Mouse (Mus musculus): ENCODE data around the gene Gpr18.

Gpr18 gene

DNA sequence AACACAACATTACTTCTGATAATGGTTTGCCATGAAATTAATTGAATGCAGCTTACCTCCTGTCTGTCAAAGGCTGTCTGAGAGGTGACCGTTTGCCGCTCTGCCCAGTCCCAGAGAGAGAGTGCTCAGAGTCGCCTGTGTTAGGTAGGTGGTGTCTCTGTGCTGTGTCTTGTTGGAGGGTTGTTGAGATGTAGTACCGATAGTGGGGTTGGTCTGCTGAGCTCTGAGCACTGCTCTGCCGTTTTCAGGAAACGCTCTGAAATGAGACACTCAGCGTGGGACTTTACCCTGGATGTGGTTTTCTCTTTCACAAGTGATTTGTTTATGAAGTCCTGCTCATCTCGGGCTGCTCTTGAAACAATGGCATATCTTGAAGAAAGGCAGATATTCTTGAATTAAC, at the start of gene Gpr18:
Gpr18 (minus strand) TSS at position 161 of the 400 bp plus-strand sequence.
- no peak for DNase-seq (ENCODE audit: low spot score in 2 of 2)

DNA sequence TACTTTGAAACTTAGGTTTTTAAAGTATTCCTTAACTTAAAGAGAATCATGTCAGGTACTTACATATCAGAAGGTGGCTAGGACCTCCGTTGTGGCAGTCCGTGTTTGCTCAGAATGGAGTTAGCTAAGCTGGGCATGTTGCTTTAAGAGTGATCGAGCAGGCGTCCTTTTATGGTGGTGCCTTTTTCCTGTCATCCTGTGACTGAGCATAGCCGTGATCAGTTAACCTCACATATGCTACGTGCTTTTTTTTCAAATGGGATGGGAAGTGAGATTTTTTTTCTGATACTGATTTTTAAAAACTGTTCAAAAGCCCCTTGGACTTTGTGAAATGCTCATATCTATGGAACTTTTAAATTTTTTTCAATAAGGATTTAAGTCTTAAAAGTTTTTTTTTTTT, 49.4 kb upstream of the Gpr18 start, which contains the start of gene Gpr183:
Gpr183 (minus strand) TSS at position 206 of the 400 bp plus-strand sequence.
- DNase-seq (ENCODE audit: low spot score in 2 of 2) = no peak

DNA sequence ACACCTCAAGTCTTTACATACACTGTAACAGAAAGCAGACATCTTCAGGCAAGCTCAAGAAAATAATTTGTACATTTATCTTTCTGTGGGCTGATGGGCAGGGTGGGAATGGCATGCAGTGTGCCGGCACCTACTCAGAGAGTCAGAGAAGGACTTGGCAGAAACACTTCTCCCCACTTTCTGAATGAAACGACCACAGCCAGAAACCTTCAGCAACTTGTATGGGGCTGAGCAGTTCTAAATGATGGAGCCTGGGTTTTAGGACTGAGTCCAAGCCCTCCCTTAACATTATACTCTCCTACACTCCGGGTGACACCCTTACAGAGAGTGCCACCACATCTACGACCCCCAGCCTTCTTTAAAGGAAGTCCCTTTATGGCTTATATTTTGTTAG, 48.4 kb upstream of the Gpr18 start:
- DNase-seq (ENCODE audit: low spot score in 2 of 2) = no peak

DNA sequence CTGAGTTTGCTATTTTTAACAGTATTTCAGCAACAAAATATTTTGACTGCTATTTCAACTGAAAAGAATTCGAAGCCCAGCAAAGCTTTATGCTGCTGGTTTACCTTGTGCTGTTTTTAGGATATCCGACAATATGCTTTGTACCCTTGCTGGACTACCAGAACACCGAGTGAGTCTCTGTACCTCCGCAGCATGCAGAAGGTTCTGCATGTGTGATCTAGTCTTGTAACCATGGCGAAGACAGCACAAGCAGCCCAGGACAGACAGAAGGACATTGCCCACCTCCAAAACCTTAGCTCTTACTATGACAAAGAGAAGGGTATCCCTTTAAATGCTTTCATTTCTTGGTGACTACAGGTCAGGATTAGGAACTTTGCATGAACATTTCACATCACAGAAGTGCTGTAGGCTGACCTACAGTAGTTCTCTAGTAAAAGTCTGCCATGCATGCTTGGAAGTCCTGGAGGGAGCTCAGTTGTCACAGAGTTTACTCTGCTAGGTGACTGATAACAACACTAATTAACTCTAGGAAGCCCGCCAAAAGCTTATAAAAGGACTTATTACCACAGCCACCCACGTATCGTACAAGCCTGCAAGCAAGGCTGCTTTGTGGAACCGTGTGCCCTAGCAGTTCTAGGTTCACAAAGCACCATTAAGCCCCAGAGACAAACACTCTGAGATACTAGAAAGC, 47.8 kb upstream of the Gpr18 start:
- no peak for DNase-seq (ENCODE audit: low spot score in 2 of 2)

DNA sequence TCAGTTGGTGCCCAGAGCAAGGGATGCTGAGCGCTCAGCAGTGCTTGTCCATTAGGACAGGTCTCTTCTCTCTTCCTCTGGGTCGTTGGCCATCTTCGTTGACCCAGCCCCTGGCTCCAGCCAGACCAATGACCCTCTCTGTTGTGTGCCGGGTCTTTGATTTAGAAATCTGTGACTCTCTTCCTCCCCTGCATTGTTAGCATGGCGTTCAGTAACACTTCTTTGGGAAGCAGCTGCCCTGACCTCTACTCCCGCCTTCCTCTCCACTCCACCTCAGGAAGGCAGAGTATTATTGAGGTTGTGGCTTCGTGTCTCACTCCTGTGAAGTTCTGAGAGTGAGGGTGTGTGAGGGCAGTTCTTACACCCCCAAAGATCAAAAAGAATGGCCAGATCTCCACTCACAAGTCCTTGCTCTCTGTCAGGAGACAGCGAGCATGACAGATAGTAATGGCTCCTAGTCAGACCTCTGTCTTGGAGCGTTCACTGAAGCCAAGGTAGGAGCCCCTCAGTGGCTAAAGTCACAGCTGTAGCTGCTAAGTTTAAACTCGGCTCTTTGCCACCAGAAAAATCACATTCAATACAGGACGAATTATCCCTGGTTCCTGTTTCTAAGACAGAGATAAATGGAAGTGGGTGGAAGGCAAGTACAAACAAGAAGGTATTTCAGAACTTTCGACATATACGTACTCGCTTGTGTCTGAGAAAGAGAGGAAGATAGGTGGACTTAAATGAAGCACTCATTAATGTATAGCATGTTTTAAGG, 46.7 kb upstream of the Gpr18 start:
- DNase-seq (ENCODE audit: low spot score in 2 of 2) = no peak

DNA sequence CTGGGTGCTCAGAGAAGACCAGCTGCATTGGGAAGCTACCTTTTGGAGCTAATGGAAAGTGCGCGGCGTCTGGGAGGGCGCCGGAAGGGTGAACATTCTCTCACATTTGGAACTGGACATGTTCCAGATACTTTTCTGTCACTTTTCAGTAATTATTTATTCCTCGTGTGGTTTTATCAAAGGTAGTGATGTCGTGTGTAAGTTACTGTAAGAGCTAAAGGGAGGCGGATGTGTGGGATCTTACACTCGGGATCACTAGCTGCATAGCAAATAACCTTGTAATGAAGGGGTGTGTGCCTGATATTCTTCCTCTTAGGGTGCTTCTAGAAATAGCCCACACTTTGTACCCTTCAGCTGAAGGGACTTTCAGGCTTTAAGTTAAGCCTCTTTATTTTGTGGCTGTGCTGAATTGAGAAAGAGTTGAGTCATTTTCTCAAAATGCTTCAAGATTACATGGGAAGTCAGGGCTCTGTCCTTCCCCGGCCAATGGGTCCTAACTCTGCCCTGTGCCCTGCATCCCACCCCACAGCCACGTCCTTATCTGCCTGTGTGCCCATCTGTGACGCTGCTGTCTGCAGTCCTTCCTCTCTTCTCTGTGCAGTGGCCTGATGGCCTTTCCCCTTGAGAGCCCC, 46.0 kb upstream of the Gpr18 start:
- DNase-seq (ENCODE audit: low spot score in 2 of 2) = no peak

DNA sequence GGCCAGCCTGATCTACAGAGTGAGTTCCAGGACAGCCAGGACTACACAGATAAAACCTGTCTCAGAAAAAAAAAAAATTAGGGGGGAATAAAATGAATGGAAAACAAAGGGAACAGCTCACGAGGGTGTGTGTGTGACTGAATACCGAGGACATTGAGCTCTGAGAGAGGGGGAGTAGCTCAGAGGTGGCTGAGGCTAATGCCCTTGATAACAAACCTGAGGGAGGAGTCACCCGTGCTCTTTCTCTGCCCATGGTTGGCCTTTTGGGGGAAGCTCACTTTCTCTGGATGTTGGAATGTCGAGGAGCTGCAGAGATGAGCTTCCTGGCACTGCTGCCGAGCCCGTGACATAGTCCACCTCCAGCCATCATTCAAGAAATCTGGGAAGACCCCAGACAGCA, 45.4 kb upstream of the Gpr18 start:
- no peak for DNase-seq (ENCODE audit: low spot score in 2 of 2)

DNA sequence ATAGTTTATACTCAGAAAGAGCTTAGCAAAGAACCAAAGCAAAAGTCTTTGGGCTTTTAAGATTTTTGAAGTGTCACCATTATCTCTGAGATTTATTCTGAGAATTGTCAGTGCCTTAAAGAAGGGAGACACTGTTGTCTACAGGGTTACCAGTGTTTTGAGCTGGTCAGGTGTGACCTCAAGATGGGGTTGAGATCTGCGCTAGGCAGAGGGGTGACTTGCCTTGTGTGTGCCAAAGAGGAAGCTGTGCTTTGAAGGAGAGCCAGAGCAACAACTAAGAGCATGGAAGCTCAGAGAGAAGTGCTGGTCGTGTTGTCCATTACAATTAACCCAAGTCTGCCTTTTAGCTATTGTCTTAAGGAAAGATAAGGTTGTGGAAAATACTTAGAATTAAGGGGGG, 45.0 kb upstream of the Gpr18 start:
- DNase-seq (ENCODE audit: low spot score in 2 of 2) = no peak

DNA sequence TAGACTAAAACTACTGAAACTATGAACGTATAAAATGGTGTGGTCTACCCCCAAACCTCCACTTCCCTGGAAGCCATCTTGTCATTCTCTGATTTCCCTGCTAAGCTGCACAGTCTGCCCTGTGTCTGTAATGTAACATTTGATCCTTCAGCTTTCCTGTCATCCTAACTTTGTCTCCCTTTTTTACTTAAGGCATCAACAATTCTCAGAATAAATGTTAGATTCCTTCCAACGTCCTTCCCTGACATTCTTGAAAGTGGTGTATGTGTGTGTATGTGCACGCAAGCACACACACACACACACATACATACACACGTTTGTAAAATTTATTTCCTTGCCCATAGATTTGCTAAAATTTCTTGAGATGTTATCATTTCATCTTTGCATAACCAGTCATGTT, 44.5 kb upstream of the Gpr18 start:
- no peak for DNase-seq (ENCODE audit: low spot score in 2 of 2)

DNA sequence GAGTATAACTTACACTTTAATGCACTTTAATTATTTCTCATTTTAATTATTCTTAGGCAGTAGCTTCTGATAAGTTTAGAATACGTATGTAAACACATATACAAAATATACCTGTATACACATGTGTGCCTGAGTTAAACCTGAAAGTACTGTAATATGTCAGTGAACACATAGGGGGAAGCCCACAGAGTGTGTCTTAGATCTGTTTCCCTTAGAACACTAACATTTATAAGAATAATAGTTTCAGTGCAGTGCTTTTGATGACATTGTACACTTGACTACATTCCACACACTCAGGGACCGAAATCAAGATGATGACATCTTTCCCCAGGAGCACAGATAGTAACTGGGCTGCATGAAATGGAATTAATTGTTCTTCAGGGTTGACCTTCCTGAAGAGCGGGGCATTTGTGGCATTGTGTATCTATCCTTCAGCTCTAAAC, 44.0 kb upstream of the Gpr18 start:
- DNase-seq (ENCODE audit: low spot score in 2 of 2) = no peak

DNA sequence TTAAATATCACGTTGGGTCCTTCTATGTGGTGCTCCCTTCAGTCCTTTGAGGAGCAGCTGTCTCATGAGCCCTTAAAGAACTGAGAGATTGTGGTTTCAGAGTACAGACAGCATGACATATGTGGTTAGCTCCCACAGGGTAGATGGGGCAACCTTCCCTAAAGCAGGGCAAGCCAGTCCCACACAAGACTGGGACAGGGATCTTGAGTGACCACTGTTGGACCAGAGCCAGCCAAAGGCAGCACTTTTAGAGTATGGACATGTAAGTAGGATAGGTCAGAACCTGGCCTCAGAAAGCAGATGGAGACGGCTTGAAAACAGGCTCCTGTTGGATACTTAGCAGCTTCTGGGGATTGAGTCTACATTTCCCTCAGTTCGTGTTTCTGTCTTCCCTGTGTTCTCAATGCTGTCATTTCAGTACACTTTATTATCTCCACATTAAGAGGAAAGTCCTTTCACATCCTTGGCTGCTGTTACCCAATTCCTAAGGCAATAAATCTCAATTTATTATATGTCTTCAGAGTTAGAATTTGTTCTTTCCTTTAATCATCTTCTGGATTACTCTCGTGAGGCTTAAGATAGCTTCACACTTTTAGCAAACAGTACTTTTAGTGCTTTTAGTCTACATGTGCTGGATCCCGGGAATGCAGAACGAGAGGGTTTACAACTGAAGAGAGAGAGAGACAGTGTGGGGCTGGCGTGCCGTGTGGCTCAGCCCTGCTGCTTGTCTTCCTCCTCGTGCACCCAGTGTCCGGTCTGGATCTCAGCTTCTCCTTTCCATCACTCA, 43.4 kb upstream of the Gpr18 start:
- no peak for DNase-seq (ENCODE audit: low spot score in 2 of 2)

DNA sequence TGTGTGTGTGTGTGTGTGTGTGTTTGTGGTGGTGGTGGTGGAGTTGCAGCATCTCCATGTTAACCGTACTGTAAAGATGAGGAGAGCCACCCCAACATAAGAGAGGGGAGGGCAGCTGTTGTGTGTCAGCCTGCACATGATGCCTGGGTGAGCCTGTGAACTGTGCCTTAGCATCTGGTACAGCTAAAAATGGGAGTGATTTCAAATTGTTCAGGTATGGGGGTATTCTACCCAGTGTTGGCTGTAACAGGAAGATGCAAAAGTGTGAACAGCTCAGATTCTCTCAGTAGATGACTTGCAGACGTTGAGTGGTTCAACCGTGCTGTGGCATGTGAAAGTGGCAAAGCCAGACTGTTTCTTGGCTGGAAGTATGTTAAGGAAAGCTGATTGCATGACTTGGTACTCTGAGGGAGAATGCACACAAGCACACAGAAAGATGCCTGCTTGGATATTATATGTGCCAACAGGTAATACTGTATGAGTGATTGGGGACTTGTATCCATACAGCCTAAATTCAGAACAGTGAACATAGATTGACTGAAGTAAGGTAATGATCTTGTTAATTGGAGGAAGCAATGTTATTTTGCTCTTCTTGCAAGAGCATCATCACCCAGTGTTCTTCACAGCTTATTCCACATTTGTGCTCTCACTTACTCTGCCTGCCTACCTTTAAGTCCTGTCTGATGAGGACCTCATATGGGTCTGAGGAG, 42.6 kb upstream of the Gpr18 start:
- DNase-seq (ENCODE audit: low spot score in 2 of 2) = no peak

DNA sequence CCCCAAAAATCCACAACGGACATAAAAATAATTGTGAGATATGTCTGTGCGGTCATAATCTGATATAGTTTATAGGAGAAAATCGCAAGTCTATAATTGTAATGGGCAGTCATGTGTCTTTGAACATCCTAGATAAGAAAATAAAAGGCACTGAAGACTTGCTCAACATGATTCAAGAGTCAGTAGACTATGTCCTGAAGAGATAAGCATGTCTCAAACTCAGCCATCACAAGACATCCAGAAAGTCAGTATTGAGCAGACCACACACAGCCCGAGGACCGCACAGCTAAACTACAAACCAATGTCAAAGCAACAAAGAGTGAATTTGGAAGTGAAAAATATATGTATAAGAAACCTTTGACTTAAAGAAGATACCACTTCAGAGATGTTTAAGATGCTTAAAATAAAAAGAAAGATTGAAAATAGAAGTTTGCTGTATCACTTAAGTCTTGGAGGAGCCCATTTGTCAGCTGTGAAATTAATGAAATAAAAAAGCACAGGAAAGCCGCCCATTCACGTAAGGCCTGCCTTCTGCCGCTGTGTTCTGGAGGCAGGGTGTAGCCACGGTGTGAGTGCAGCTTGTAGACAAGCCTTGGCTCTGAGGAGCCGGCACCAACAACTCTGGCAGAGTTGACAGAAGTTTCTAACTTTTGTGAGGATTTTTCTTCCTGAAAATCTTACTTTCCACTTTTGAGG, 41.7 kb upstream of the Gpr18 start:
- DNase-seq (ENCODE audit: low spot score in 2 of 2) = no peak

DNA sequence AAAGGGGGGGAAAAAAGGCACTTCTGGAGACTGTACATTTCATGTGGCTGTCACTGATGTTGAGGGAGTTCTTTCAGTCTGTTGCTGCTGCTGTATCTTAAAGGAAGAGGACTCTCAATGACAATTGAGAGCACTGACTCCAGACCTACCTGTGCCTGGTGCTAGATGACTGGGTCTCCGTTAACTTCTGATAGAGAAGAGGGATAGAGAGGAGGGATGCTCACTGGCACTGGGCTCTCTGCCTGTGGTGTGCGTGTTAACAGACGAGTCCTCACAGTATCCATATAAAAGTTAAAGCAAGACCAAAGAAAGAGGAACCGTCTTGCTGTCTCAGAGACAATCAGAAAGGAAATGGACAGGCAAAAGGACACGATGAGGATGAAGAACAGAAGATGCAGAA, 40.7 kb upstream of the Gpr18 start:
- no peak for DNase-seq (ENCODE audit: low spot score in 2 of 2)

DNA sequence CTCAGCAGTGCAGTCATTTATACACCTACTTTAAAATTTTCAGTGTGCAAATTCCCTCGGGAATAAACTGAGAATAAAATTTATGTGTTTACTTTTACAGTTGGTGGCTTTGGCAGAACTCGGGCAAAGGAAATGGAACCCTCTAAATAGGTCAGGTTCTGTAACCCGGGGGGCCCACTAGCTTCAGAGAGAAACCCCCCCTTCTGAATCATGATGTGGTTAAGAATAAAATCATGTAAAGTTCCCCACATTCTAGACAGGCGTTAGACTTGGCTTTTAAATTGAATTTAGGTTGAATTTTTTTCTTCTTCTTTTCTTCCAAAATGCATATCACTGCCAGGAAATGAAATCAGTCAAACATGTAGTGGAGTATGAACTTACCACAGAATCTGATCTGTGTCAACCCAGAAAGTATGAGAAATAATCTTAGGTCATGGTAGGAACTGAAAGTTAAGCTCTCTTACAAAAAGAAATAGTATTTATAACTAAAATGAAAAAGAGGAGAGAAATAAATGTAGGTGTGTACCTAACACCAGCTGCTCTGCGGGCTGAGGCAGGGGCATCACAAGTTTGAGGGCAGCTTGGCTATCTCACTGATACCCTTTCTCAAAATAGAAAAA, 39.7 kb upstream of the Gpr18 start:
- DNase-seq (ENCODE audit: low spot score in 2 of 2) = no peak

DNA sequence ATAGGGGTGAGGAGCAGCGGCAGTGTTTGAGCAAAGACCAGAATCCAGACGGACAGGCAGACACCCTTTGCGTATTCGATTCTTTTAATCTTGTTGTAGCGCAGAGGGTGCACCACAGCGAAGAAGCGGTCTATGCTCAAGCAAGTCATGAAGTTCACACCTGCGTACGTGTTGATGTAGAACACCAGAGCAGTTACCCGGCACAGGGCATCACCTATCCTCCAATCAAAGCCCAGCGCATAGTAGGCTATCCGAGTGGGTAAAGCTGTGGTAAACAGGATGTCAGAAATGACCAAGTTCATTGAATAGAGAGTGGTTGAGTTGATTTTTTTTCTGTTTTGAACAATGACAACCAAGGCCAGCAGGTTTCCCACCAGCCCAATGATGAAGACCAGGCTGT, 39.0 kb upstream of the Gpr18 start:
- no peak for DNase-seq (ENCODE audit: low spot score in 2 of 2)

DNA sequence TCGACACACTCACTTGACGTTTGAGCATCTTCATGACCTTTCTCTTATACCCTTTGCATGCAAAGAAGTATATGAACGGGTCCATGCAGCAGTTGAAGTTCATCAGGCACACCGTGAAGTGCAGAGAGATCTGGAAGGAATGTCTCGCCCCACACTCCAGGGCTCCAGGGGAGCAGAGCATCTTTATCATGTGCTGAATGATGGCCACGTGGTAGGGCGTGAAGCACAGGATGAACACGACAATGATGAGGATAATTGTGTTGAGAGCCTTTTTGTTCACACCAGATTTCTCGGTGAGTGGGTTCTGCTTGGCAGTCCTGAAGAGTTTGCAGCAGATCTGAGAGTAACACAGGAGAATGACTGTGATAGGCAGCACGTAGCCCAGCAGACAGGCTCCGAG, 38.5 kb upstream of the Gpr18 start:
- DNase-seq (ENCODE audit: low spot score in 2 of 2) = no peak

DNA sequence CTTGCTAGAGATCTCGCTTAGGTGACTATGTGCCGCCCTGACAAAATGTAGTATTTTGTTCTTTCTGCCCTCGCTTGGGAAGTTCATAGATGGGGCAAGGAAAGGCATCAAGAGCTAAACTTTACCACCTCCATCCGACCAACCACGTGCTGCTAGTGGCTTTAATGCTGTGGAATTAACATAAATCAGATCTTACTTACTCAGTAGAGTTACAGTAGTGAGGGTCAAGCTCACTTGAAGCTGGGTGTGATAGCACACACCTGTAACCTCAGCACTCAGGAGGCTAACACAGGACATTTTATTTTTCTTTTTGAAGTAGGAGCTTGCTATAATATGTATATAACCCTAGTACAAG, 36.4 kb upstream of the Gpr18 start:
- DNase-seq (ENCODE audit: low spot score in 2 of 2) = no peak

DNA sequence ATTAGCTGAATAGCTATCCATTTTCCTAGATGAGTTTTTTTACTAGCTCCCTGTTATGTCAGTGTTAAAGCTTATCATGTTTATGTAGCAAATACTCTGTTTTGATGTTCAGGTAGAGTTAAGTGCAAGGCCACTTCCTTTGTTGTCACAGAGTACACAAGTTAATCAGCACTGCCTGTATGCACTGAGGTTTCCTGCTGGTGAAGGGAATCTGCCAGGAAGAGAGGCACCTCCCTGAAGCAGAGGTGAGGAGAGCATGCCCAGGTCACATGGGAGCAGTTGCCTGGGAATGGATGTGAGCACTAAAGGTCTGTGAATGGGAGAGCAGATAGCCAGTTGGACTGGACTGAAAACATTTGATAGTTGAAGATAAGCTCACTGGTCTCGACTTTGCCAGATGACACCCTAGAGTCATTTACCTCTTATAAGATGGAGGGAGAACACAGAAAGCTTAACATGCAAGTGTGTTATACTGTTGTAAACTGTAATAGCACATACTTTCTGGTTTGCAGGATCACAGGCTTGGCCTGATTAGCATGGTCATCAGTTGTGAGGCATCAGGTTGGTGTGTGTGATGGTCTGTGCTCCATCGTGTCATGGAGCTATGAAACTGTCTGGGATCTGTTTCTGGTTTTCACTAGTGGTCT, 35.9 kb upstream of the Gpr18 start:
- no peak for DNase-seq (ENCODE audit: low spot score in 2 of 2)

DNA sequence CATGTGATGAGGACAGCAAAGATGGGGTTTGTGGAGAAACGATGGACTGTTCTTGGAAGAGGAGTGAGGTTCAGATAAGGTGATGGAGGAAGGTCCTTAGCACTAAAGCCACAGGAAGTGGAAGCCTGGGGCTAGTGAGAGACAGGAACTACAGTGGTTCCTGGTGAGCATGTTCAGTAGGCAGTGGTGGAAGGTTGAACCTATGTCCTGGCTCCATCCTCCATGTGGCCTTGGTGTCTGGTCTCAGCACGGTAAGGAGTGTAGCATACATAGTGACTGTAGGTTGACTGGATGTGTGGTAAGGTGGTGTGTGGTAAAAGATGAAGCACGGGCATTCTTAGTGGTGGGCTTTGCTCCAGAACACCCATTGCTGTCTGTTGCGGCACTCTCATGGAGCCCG, 34.3 kb upstream of the Gpr18 start:
- DNase-seq (ENCODE audit: low spot score in 2 of 2) = no peak

Measured in frontal cortex, postnatal 14 days (tissue).